Mouse (Mus musculus): Measurements from ENCODE around the gene Bmp2. TPM values are rescaled to one million over a fixed set of nuclear protein-coding genes. Genes with fewer than 3 reads are reported as not detected.

Bmp2 gene
- polyA plus RNA-seq, 3 experiments from 2014 or later: not detected

GRCm38 (mm10) chr2:133565995-133566710, 14.2 kb downstream of the Bmp2 start:
- no peak for ATAC-seq

GRCm38 (mm10) chr2:133591562-133592255, 39.8 kb downstream of the Bmp2 start:
- ATAC-seq: no peak

All from inflammation-experienced regulatory T-cells, adult 6 months (primary cell).